In the genomic region with DNA sequence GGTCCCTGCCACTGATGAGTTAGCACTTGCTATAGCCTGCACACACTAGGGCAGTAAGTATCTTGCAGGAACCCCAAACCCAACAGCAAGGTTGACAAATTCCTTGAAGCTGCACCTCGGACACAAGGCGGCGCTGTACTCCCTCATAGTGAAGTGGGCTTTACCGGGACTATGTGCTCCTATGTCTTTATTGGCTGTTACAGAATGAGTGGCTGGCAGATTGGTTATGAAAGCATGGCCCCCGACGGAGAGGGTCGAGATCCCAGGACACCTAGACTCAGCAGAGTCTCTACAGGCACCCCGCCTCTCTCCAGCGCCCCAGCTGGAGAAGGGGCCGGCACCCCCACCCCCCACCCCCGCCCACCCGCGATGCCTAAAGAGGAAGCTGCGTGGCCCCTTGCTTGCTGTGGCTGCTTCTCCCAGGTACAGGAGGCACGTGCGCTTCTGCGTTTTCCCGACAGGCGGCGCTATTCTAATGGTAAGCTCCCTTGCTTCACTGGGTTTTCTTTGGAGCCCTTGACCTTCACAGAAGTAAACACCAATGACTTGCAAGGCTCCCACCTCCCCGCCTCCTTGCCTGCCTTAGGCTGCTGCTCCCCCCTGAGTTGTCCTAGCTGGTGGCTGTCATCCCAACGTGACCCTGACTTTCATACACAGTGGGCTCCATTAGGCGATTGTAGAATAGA, we compare ENCODE assay signal across 8 mouse cellular contexts. TPM values are rescaled to one million over a fixed set of nuclear protein-coding genes. Genes with fewer than 3 reads are reported as not detected.
DNase-seq lines count a peak whose midpoint lies in the region; ATAC-seq lines count a peak whose summit lies in the region.

No protein-coding gene starts in this region.

- no peaks in the 10 kb centered on the region for H3K9me3 ChIP-seq in forebrain, embryonic 12.5 days
- no peaks in the 10 kb centered on the region for H3K9me3 ChIP-seq in hindbrain, embryonic 12.5 days (replicated peaks)

- H3K4me3 ChIP-seq in forebrain, embryonic 12.5 days (replicated peaks): no peak overlapping the region
- peak overlapping the region; percentile 20 for H3K4me3 ChIP-seq in hindbrain, embryonic 12.5 days

- H3K4me2 ChIP-seq in forebrain, embryonic 12.5 days: peak overlapping the region; percentile 42
- peak overlapping the region; percentile 40 for H3K4me2 ChIP-seq in hindbrain, embryonic 12.5 days (replicated peaks)

- DNase-seq in CD8-positive naive resting alpha-beta T cell, adult 2 months (ENCODE audit: low read depth in 2 of 2, low spot score in 2 of 2): peak; percentile 40 to 62
- DNase-seq in adrenal gland, adult (ENCODE audit: inconsistent age in 2 of 2, low spot score in 1 of 2): peak; percentile 76 to 93
- DNase-seq in left cerebral cortex, adult 18-20 months (ENCODE audit: low spot score in 2 of 2): peak; percentile 39
- DNase-seq in lung, postnatal 36 days: peak; percentile 80
- DNase-seq in right cerebral cortex, postnatal 10 days (ENCODE audit: low spot score in 2 of 2): peak; percentile 42 to 75

- H3K27ac ChIP-seq in forebrain, embryonic 12.5 days: no peak overlapping the region
- no peak overlapping the region for H3K27ac ChIP-seq in hindbrain, embryonic 12.5 days

- H3K27me3 ChIP-seq in forebrain, embryonic 12.5 days: peaks cover 57% of the 10 kb centered on the region
- H3K27me3 ChIP-seq in hindbrain, embryonic 12.5 days: peaks cover 3% of the 10 kb centered on the region

- H3K9ac ChIP-seq in forebrain, embryonic 12.5 days: no peak overlapping the region
- H3K9ac ChIP-seq in hindbrain, embryonic 12.5 days: no peak overlapping the region

- peak; percentile 27; the same call in 1 of the 2 replicates for ATAC-seq in forebrain, embryonic 12.5 days (ENCODE audit: low FRiP score)
- peak; percentile 22; the same call in 1 of the 2 replicates for ATAC-seq in hindbrain, embryonic 12.5 days (ENCODE audit: low FRiP score)
- no peak for ATAC-seq in activated CD4-positive, CD25-positive, alpha-beta regulatory T cell, adult 4 months

- no peaks in the 10 kb centered on the region for H3K36me3 ChIP-seq in forebrain, embryonic 12.5 days (replicated peaks)
- H3K36me3 ChIP-seq in hindbrain, embryonic 12.5 days: no peaks in the 10 kb centered on the region

- WGBS in forebrain, embryonic 12.5 days: 8% methylated on average over 23 of the region's 23 CpGs
- WGBS in hindbrain, embryonic 12.5 days: 15% methylated on average over 23 of the region's 23 CpGs

- peaks cover 2% of the 10 kb centered on the region; the same call in 1 of the 2 replicates for H3K4me1 ChIP-seq in forebrain, embryonic 12.5 days
- no peaks in the 10 kb centered on the region; the same call in 1 of the 2 replicates for H3K4me1 ChIP-seq in hindbrain, embryonic 12.5 days

RNA-seq across cellular contexts. Expression of a gene that starts 12.4 kb away (rescaled TPM):
- not detected in 2 replicates for polyA plus RNA-seq in forebrain, embryonic 12.5 days (2016; fragmentation: Nextera tagmentation; extraction: Ambion mirVana)
- not detected in 2 replicates for polyA plus RNA-seq in hindbrain, embryonic 12.5 days (2016; fragmentation: Nextera tagmentation; extraction: Ambion mirVana)
- not detected for total RNA-seq in left cerebral cortex, adult 18-20 months (2021)
- not detected for polyA plus RNA-seq in activated CD4-positive, CD25-positive, alpha-beta regulatory T cell, adult 4 months (2017; shearing (Covaris generic))

RNA-seq across cellular contexts. Expression of a gene that starts 19.0 kb away (rescaled TPM):
- 67.1 and 77.8 TPM in 2 replicates for polyA plus RNA-seq in forebrain, embryonic 12.5 days (2016; fragmentation: Nextera tagmentation; extraction: Ambion mirVana)
- polyA plus RNA-seq in hindbrain, embryonic 12.5 days (2016; fragmentation: Nextera tagmentation; extraction: Ambion mirVana): 114 and 118 TPM in 2 replicates
- 10 to 100 TPM; 55.5 to 58.5 TPM for total RNA-seq in left cerebral cortex, adult 18-20 months (2021)
- 10 to 100 TPM; 19.4 to 29.2 TPM for polyA plus RNA-seq in activated CD4-positive, CD25-positive, alpha-beta regulatory T cell, adult 4 months (2017; shearing (Covaris generic))

RNA-seq across cellular contexts. Expression of a gene that starts 19.6 kb away (rescaled TPM):
- 12.0 and 16.7 TPM in 2 replicates for polyA plus RNA-seq in forebrain, embryonic 12.5 days (2016; fragmentation: Nextera tagmentation; extraction: Ambion mirVana)
- 26.5 and 28.5 TPM in 2 replicates for polyA plus RNA-seq in hindbrain, embryonic 12.5 days (2016; fragmentation: Nextera tagmentation; extraction: Ambion mirVana)
- 10 to 100 TPM; 28.9 to 40.9 TPM for total RNA-seq in left cerebral cortex, adult 18-20 months (2021)
- polyA plus RNA-seq in activated CD4-positive, CD25-positive, alpha-beta regulatory T cell, adult 4 months (2017; shearing (Covaris generic)): 10 to 100 TPM; 14.5 to 16.2 TPM
